ENCODE assay signal across 9 mouse cellular contexts in the genomic region with DNA sequence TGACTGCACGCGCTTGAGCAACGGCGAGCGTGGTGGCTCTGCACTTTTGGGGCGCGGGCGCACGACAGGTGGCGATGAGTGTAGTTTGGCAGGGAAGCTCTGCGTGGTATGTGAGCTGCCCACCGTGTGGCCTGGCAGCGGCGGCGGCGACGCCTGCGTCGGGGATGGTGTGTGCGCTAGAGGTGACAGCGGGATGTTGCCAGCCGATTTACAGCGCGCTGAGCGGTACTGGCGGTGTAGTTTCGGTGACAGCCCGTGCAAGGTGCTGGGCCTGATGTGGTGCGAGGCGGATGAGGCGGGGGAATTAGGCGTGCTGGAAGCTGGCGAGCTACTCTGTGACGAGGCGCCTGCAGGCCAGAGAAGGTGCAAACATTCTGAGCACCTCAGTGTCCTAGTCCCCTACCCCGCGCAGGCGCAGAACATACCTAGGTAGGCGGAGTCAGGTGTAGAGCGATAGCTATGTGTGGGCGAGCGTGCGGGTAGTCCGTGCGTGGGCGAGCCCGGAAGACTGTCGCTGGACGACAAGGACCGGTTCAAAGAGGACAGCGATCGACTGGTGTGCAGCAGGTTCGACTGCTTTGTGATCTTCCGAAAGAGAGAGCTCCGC. TPM values are rescaled to one million over a fixed set of nuclear protein-coding genes. Genes with fewer than 3 reads are reported as not detected.
DNase-seq lines count a peak whose midpoint lies in the region; TF ChIP-seq lines count a peak whose summit lies in the region.
"Had no signal": no experiment of that assay in that cellular context is flagged by ENCODE, and none has a peak within 500 bp of the region (broad histone marks: within the 10 kb centered on the region; RNA-seq: fewer than 3 reads in every experiment).

No protein-coding gene starts in this region.

- no peak for TF ChIP-seq CTCF in bone marrow, adult 2 months (IDR thresholded peaks at IDR 0.05; ENCODE audit: control insufficient read depth, insufficient read depth, low read length)
- no peak for TF ChIP-seq CTCF in embryonic fibroblast, embryonic 13.5 days (IDR thresholded peaks at IDR 0.05; ENCODE audit: borderline replicate concordance, insufficient read depth, low read length)

- intact Hi-C loops in heart, postnatal 36 days (cut with DNase I) = no loop called here

- peak; percentile 98 for DNase-seq in ES-CJ7 (ENCODE audit: low read depth, low spot score)
- peak; percentile 50 to 59 for DNase-seq in heart, postnatal 36 days
- DNase-seq in large intestine, adult 2 months (ENCODE audit: low read depth, low spot score) = peak; percentile 73
- peak; percentile 87 for DNase-seq in lung, postnatal 36 days
- peak; percentile 64 to 73 for DNase-seq in right cerebral cortex, adult 2 months (ENCODE audit: low spot score in 2 of 2)
- DNase-seq in urinary bladder, postnatal 14 days (ENCODE audit: low spot score) = peak; percentile 83

- TF ChIP-seq POLR2A in bone marrow, adult 2 months (IDR thresholded peaks at IDR 0.05; ENCODE audit: borderline replicate concordance, control insufficient read depth, low read depth, low read length) = peak; percentile 35; the same call in 1 of the 2 replicates
- TF ChIP-seq POLR2A in embryonic fibroblast, embryonic 13.5 days (IDR thresholded peaks at IDR 0.05; ENCODE audit: low read depth, low read length) = peak; percentile 25; the same call in 1 of the 2 replicates

- H3K4me1 ChIP-seq in bone marrow, adult 2 months (ENCODE audit: control insufficient read depth, insufficient read depth, low read length) = peaks cover 3% of the 10 kb centered on the region
- H3K4me1 ChIP-seq in embryonic fibroblast, embryonic 13.5 days (ENCODE audit: control insufficient read depth, insufficient read depth, low read length) = no peaks in the 10 kb centered on the region

- peak overlapping the region; percentile 61 for H3K4me3 ChIP-seq in bone marrow, adult 2 months (replicated peaks; ENCODE audit: control insufficient read depth, low read depth, low read length)
- H3K4me3 ChIP-seq in embryonic fibroblast, embryonic 13.5 days (ENCODE audit: insufficient read depth, low read length) = peak overlapping the region; percentile 25

- WGBS in bone marrow, adult 2 months = 3% methylated on average over 55 of the region's 55 CpGs
- under 1% methylated on average over 55 of the region's 55 CpGs for whole genome bisulfite sequencing in large intestine, adult 2 months

- peak overlapping the region; percentile 20 for H3K27ac ChIP-seq in bone marrow, adult 2 months (ENCODE audit: control insufficient read depth, insufficient read depth, low read depth, low read length, poor library complexity)
- H3K27ac ChIP-seq in embryonic fibroblast, embryonic 13.5 days (ENCODE audit: insufficient read depth, low read length) = no peak overlapping the region

RNA-seq across cellular contexts. Expression of gene Dnase2a, which starts 4.6 kb away (rescaled TPM):
- polyA plus RNA-seq in bone marrow, adult 2 months (2011; ENCODE audit: insufficient read depth, insufficient read length, low replicate concordance, missing spikeins) = 35.0 and 54.0 TPM in 2 replicates
- 17.2 and 19.7 TPM in 2 replicates for polyA plus RNA-seq in embryonic fibroblast, embryonic 13.5 days (2011; ENCODE audit: insufficient read length, low read depth, missing spikeins)
- 10 to 100 TPM in 1 of 2 experiments, 1 to 10 TPM in 1; 7.3 to 11.7 TPM for total RNA-seq in heart, postnatal 36 days (2021)
- 8.4 and 8.7 TPM in 2 replicates for polyA plus RNA-seq in large intestine, adult 2 months (2012; rRNA removed)

RNA-seq across cellular contexts. Expression of gene Klf1, which starts 11.3 kb away (rescaled TPM):
- 142 and 168 TPM in 2 replicates for polyA plus RNA-seq in bone marrow, adult 2 months (2011; ENCODE audit: insufficient read depth, insufficient read length, low replicate concordance, missing spikeins)
- polyA plus RNA-seq in embryonic fibroblast, embryonic 13.5 days (2011; ENCODE audit: insufficient read length, low read depth, missing spikeins) = not detected in 2 replicates
- not detected for total RNA-seq in heart, postnatal 36 days (2021)
- 0.38 and 0.43 TPM in 2 replicates for polyA plus RNA-seq in large intestine, adult 2 months (2012; rRNA removed)

RNA-seq across cellular contexts. Expression of gene Gcdh, which starts 19.3 kb away (rescaled TPM):
- 19.1 and 33.0 TPM in 2 replicates for polyA plus RNA-seq in bone marrow, adult 2 months (2011; ENCODE audit: insufficient read depth, insufficient read length, low replicate concordance, missing spikeins)
- polyA plus RNA-seq in embryonic fibroblast, embryonic 13.5 days (2011; ENCODE audit: insufficient read length, low read depth, missing spikeins) = 18.6 and 23.5 TPM in 2 replicates
- total RNA-seq in heart, postnatal 36 days (2021) = 10 to 100 TPM; 71.3 to 77.2 TPM
- 38.6 and 64.2 TPM in 2 replicates for polyA plus RNA-seq in large intestine, adult 2 months (2012; rRNA removed)

RNA-seq across cellular contexts. Expression of gene Mast1, which starts 24.2 kb away (rescaled TPM):
- not detected in 2 replicates for polyA plus RNA-seq in bone marrow, adult 2 months (2011; ENCODE audit: insufficient read depth, insufficient read length, low replicate concordance, missing spikeins)
- not detected in 2 replicates for polyA plus RNA-seq in embryonic fibroblast, embryonic 13.5 days (2011; ENCODE audit: insufficient read length, low read depth, missing spikeins)
- total RNA-seq in heart, postnatal 36 days (2021) = under 1 TPM; 0.11 to 0.14 TPM
- 0.36 and 0.49 TPM in 2 replicates for polyA plus RNA-seq in large intestine, adult 2 months (2012; rRNA removed)

RNA-seq across cellular contexts. Expression of gene Rtbdn, which starts 33.8 kb away (rescaled TPM):
- not detected in 2 replicates for polyA plus RNA-seq in bone marrow, adult 2 months (2011; ENCODE audit: insufficient read depth, insufficient read length, low replicate concordance, missing spikeins)
- polyA plus RNA-seq in embryonic fibroblast, embryonic 13.5 days (2011; ENCODE audit: insufficient read length, low read depth, missing spikeins) = not detected in 2 replicates
- total RNA-seq in heart, postnatal 36 days (2021) = not detected
- polyA plus RNA-seq in large intestine, adult 2 months (2012; rRNA removed) = not detected in 2 replicates
- polyA plus RNA-seq: gonadal fat pad, adult 2 months had no signal

Comparison
In these comparisons a context has a peak if more than half of its experiments do, and no peak if none do; other contexts are left out.
1. RNA of gene Klf1, which starts 11.3 kb away (polyA plus RNA-seq): 142 to 168 TPM in bone marrow, adult 2 months; 0.38 to 0.43 TPM in large intestine, adult 2 months and not detected in embryonic fibroblast, embryonic 13.5 days; every median in the first group is over 100 times any median in the second.
2. Peak in every context shown above with its lines, with median percentiles within 50 percentile points of each other: DNase-seq.